Mouse (Mus musculus) thymus, postnatal 25 days (tissue): ENCODE measurements around the gene Olfr160.

Source experiments
- DNase-seq: peaks from one replicate; pipeline ENCODE4 v3.0.0; 2022

Gene Olfr160

DNA sequence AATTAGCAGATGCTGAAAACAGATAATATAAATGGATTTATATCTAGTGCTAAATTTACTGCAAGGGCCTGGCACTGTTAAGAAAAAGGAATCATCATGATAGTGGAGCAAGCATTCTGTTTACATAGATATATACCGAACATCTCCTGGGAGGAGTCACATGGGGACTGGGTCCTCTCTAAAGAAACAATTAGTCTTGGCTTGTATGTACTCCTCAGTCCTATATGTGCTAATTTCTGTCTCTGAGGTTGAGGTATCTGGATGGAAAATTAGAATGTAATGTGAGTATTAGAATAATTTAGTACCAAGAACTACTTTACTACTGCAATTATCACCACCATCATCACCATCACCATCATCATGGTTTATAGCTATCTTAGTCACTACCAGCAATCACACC lies at the start of gene Olfr160:
Gene Olfr160, minus strand, starts transcription at position 101 of the 400 bp plus-strand sequence.
- no peak for DNase-seq

DNA sequence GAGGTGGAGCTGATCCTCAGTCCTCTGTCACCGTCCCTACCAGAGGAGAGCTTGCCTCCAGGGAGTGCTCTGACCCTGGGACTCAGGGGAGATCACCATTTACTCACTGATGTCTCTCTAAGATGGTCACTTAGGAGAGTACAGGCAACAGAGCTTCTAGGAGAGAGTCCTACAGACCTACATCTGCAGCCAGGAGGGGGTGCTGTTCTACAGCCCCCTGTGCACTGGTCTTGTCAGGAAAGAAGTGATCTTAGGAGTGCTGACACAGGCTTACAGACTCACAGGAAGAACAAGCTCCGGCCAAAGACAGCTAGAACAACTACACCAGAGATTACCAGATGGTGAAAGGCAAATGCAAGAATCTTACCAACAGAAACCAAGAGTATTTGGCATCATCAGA lies 46.5 kb upstream of the Olfr160 start:
- no peak for DNase-seq

DNA sequence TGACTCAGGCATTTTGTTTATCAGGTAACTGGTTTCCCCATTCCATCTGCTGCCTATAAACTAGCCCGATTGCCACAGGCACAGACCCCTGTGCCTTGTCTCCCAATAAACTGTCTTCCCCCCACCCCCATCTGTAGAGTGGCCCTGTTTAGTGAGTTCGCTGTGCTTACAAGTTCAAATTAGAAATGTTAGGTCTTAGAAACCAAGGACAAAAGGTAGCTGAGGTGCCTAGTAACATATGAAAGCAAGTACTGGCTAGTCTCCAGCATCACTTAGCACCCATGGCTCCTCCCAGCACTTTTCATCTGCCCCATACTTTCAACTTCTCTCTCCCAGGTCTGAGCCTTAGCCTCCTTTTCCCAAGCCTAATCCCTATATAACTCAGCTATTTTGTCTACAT lies 45.7 kb upstream of the Olfr160 start:
- DNase-seq: no peak

DNA sequence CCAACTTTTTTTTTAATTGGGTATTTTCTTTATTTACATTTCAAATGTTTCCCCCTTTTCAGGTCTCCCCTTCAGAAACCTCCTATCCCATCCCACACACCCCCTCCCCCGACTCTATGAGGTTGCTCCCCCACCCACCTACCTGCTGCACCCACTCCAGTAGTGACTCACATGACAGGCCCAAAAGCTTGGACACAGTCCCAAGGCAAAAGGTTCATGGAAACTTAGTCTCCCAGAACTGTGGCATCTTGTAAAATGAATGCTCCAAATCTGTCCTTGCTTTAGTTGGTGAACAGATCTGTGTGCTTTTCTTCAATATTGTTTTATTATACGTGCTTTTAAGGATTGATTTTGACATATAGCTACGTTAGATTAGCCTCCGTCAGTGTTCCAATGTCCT lies 36.0 kb upstream of the Olfr160 start:
- no peak for DNase-seq

DNA sequence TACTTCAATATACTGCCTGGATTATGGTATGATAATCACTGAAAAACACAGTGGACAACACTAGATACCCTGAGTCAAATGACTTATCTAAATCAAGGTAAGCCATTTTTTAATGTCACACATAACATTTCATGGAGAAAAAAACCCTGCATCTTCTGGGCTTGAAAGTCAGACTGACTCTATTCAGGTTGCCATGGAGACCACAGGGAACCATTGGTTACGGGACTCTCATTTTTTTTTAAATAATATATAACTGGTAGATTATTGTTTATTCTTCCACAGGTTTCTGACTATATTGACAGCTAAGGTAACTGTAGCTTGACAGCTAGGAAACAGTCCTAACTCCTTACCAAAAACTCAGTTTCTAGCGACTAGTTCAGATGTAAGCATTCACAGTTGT lies 35.4 kb upstream of the Olfr160 start:
- no peak for DNase-seq

DNA sequence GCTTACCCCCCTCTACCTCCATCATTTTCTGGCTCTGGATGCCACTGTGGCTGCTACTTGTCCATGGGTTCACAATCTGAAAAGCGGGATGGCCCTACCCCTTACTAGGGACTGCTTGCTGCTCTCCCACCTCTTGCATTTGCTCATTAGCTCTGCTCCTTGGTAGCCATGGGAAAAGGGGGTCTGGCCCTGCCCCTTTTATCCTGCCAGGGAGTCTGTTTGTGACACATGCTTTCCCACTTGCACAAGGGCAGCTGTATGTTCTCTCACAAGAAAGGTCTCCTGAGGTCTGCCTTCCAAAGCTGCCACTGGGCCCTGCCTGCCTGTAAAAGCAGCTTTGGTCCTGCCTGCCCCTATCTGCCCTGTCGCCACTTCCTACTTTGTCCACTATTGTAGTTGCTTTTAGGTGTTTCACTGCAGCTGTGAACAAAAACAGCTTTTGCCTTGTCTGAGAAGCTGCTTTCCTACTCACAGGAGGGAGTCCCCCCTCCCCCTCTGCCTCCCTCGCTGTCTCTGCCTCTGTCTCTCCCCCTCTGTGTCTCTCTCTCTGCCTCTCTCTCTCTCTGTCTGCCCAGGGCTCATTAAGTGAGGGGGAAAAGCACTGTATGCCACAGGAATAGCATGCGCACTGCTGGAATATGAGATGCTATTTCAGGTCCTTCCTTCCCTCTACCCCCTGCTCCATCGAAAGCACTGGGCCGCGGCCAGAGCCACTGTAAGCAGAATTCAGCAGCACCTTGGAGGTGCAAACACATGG lies 34.4 kb upstream of the Olfr160 start:
- DNase-seq: no peak

DNA sequence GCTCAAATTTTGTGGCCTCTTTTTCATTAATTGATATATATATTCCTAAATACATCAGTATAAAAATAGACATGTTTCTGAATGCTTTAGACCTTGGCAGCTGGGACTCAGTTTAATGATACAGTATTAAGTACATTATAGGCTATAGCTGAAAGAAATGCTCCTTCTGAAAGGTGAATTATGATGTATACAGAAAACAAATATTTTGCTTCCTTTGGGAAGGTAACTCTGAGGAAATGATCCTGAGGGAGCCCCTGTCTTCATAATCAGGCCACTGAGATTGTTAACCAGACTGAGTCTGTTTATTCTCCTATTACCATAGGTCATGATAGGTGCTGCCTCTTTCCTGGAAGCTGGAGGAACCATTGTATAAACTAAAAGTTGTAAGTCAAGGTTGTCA lies 28.8 kb upstream of the Olfr160 start, which contains the start of gene Olfr874:
Gene Olfr874, plus strand, starts transcription at position 301 of the 400 bp plus-strand sequence.
- DNase-seq: no peak

DNA sequence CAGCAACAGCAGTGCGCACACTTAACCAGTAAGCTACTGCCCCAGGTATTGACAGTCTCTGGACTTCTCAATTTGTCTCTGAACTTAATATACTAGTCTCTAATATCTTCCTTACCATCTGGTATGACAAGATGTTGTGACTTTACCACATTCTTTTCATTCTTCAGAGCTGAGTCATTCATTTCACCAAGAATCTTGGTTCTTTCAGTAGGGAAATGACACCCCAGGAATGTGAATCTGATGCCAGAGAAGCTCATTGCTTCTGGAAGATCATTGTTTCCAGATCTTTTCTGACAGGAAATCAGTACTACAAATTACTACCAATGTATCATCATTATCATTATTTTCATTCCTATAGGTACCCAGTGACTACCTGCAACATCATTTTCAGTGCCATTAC lies 18.3 kb upstream of the Olfr160 start:
- no peak for DNase-seq

DNA sequence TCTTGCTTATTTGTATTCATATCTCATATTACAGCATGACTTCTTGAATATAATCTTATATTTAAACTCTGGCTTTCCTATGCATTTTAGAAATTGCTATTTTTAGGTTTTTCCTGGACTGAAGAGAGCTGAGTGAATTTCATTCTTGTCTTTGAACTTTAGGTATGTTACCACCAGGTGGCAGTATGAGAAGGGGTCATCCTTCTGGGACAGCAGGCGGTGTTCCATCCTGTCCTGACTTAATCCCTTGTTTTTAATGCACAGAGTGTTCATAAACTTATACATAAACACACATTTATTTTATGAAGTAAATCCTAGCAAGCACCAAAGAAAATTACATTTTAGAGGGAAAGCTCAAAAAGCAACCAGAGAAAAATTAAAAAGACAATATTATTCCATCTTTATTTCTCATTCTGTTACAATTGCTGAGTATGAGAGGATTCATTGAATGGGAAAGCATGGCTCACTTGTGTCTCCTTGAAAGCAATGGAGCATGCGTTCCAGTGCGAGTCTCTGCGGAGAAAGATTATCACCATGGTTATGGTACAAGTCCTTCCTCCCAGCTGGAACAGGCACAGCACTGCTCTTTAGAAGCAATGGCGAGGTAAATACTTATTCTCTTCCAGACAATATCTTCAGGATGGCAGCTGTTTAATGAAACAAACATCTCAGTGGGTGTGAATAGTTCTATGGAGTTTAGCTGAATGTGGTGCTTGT lies 25.9 kb downstream of the Olfr160 start:
- DNase-seq: no peak

DNA sequence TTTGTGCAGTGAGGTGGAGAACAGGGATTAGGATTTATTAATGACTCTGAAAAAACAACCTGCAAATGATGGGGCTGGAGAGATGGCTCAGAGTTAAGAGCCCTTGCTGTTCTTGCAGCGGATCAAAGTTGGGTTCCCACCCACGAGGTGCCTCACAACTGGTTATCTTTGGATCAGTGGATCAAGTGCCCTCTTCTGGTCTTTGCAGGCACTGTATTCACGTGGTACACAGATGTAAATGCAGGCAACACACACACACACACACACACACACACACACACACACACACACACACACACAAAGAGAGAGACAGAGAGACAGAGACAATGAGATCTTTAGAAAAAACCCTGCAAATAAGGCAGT lies 28.1 kb downstream of the Olfr160 start:
- no peak for DNase-seq

DNA sequence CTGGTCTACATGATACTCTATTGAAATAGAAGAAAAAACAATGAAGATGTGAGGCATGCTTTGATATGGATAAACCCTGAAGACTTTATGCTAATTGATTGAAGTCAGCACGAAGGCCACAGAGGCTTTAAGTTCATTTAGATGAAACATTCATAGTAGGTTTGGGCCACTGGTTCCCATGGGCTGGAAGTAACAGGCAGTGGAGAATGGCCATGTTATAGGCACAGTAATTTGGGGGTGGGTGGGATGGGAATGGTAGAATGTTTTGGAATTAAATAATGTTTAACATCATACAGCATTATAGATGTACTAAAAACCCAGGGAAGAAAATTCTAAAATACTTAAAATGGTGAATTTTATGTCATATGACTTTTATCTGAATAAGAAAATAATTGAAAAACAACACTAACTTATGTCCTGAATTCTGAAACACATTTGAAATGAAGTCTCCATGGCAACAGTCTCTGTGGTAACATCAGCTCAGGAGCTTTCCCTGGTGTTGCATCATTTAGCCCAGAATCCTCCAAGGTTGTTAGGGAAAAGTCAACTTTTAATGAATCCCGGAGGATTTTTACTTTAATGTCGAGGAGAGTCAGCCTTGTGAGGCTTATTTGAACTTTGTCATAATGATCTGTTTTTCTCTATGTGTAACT lies 28.6 kb downstream of the Olfr160 start:
- DNase-seq: no peak

DNA sequence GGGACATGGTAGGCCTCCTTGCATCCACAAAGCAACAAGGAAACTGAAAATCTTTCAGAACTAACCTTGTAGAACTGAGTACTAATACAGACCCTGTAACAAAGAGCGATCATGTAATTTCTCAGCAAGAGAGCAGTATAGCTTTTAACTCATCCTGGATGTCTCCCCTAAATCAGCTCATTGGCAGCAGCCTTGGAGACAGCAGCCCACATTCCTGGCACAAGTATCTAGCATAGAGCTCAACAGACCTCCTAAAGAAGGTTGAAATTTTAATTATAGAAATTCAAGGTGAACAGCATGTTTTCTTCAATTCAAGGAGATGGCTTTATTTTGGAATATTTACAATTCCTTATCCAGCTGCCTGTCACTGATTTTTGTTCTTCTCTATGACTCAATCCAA lies 34.9 kb downstream of the Olfr160 start:
- no peak for DNase-seq

DNA sequence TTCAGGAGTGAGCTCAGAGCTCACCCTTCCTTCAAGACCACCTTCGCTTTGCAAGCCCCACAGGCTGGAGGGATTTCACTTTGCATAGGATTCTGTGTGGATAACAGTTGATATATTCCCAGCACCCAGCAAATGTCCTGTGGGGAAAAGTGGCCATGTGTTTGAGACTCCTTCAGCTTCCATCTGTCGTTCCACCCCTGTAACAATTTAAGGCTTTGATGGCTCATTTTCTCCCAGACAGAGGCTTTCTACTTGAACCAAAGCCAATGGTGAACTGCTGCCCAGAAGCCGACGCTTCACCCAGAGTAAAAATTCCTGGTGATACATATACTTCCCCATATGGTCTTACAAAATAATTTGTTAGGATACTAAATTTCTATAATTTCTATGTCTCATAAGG lies 40.8 kb downstream of the Olfr160 start:
- no peak for DNase-seq

DNA sequence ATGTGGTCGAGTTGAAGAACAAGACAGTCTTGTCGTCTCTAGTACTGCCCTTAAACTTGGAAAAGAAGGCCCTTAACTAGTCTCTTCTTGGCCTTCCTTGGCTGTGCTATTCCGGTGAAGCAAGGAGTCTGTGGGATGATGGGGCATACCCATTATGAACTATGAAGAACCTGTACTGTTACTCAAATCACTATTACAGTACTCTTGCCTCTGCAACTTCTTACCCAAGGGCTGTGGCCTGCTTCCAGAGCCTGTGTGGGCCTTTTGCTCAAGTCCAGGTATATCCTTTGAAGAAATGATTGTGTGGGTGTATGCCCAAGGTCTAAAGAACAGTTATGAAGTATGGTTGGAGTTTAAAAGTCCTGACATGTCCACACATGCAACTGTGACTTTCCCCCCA lies 45.8 kb downstream of the Olfr160 start:
- DNase-seq: no peak

DNA sequence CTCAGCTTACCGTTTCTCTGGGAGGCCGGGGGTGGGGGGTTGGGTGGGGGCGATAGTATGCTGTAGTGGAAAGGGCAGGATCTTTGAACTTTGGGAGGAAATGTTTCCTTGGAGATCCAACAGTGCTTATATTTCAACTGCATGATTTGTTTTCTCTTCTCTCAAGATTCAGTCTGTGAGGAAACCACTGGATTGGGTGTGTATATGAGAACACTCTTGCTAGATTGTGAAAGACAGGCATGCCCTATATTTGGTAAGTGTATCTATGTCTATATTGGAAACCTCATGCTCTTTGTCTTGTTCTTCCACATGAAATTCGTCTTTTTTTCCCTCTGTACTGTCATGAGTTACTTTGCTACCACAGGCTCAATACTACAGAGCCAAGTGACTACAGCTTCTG lies 46.4 kb downstream of the Olfr160 start:
- no peak for DNase-seq

DNA sequence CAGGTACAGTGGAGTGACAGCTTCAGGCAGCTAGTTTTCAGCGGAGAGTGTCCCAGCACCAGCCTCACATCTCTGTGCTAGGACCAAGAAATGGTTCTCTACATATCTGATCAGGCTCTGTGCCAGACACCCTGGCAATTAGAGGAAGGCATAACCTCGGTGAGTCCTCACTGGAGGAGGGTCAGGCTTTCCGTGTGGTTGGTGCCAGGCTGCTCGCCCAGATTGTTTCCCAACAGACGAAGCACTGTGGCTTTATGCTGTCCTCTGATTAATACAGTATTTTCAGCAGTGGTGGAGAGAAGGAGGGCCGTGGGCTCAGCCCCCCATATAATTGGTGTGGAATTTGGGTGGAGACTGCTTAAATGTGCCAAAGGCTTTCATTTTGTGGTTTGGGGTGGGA lies 46.9 kb downstream of the Olfr160 start, which contains the start of gene Panx3:
Gene Panx3, minus strand, starts transcription at position 121 of the 400 bp plus-strand sequence.
- no peak for DNase-seq

DNA sequence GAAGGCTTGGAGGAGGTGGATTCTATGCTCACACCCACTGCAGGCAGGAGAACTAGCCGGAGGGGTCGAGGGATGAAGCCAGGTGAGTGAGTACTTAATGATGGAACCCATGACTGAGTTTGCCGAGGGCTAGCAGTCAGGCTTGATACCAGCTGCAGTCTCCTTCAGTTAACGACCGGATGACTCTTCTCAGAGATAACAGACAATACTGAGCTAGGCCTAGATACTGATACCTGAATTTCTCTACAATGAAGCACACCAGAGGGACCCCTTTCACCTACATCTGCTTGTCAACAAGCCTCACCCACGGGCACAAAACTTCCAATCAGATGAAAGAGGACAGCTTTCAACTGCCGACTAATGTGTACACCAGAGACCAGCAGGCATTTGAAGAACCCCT lies 50.0 kb downstream of the Olfr160 start:
- no peak for DNase-seq

DNA sequence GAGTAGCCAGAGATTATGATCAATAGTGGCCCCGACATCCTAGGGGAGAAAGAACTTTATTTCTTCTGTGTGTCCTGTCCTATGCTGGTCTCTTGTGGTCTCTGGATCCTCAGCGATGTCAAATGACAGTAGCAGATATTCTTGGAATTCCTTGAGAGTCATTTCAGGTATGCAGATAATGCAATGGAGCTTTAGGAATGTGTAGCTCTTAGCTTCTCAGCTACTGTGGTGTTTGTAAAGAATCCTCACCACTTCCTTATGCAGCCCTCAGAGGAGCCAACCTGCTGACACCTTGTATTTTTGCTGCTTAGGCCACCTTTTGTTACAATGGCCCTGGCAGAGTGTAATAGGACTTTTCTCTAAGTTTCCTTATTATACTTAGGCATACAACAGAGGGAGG lies 51.4 kb downstream of the Olfr160 start:
- no peak for DNase-seq

DNA sequence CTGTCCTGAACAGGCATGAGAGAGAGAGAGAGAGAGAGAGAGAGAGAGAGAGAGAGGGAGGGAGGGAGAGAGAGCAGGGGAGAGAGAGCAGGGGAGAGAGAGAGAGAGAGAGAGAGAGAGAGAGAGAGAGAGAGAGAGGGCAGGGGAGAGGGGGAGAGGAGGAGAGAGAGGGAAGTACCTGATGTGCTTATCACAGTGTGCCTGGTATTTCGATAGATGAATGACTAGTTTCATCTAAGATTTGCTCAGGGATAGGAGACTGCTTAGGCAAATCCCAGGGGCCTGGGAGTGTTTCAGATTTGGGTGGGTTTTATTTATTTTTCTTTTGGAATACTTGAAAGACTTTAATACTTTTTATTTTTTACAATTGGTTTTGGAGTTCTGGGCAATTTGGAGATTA lies 52.8 kb downstream of the Olfr160 start:
- DNase-seq: no peak

DNA sequence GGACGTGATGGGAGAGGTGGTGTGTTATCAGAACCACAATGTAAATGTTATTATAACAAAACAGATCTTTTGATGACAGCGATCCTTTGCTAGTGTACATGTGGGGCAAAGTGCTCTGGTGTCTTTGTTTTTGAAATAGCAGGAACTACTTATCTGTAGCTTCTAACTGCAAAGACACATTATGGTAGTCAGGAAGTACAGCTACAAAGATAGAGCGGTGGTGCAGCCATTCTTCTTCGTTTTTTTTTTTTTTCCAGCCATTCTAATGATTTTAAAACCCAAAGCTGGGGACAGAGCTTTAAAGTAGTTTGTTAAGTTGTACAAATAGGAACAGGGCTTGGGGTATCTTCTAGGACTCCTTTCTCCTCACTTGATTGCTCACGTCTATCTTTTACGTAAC lies 56.6 kb downstream of the Olfr160 start:
- no peak for DNase-seq
